Mouse (Mus musculus): ENCODE measurements around the gene Hexdc. TPM values are rescaled to one million over a fixed set of nuclear protein-coding genes. Genes with fewer than 3 reads are reported as not detected.
A peak's percentile ranks its signal among the peaks of the same experiment; 100 is the strongest.

Gene Hexdc
- polyA plus RNA-seq, 1 experiment from 2014 or later: 7.8 TPM

DNA sequence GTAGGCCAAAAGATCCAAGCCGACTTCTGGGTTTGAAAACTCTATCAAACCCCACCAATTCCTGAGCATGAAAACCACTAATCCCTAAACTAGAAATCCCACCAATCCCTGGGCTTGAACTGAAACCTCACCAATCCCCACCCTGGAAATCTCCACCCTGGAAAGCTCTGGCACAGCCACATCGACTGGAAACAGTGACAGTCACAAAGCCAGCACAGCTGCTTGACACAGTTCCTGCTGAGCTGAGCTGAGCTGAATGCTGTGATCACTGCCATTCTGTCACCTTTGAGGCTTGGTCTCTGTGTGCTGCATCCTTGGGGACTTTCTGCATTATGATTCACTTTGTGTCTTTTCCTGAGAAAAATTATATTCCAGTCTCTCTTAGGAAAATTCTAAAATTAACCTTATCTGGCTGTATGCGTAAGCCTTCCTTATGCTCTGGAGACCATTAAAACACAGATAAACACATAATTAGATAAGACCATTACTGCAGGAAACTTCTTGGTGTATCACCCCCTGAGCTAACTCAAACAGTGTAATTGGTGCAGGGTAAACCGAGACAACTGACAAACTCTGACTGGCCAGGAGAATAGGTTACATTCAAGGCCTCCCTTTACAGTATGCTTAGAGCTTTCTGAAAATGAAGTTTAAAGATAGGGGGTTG is 27.5 kb downstream of the Hexdc start:
- no peak for DNase-seq (ENCODE audit: low spot score)
- H3K4me1 ChIP-seq (replicated peaks; ENCODE audit: control insufficient read depth, insufficient read depth, low read length): peaks cover 9% of the 10 kb centered on the region

DNA sequence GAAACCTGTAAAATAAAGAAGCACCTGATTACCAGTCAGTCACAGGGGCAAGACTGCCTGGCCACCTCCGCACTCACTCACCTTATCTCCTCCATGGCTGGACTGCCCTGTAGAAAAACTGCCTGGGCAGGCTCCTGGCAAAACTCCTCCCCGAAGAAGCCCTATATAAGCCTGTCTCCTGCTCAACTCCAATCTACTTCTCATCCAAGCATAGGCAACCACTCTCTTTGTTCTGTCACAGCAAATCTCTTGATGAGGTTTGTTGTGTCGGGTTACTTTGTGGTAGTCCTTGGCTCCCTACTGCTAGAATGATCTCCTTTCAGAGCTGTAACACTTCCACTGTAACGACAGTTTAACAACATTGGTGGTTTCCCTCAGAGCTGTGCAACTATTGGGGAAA is 28.5 kb downstream of the Hexdc start:
- peaks cover 9% of the 10 kb centered on the region for H3K4me1 ChIP-seq (replicated peaks; ENCODE audit: control insufficient read depth, insufficient read depth, low read length)
- H3K27ac ChIP-seq (ENCODE audit: low read depth, low read length): no peak overlapping the region
- H3K4me2 ChIP-seq (ENCODE audit: low read depth, low read length, severe bottlenecking): no peak overlapping the region
- 37% methylated on average over 4 of the region's 4 CpGs for WGBS
- no peaks in the 10 kb centered on the region for H3K36me3 ChIP-seq (ENCODE audit: control insufficient read depth, insufficient read depth, low read length)
- no peaks in the 10 kb centered on the region for H3K9me3 ChIP-seq (ENCODE audit: control insufficient read depth, low read length)
- no peak overlapping the region for H3K4me3 ChIP-seq (ENCODE audit: low read depth, low read length)
- no peak for DNase-seq (ENCODE audit: low spot score)
- H3K27me3 ChIP-seq (ENCODE audit: control insufficient read depth, insufficient read depth, low read length): no peaks in the 10 kb centered on the region
- H3K9ac ChIP-seq (ENCODE audit: low read length): no peak overlapping the region
- ATAC-seq (replicated peaks; ENCODE audit: low FRiP score): no peak

More for the DNA sequence above, 27.5 kb downstream of the Hexdc start:
- 51% methylated on average over 4 of the region's 4 CpGs for WGBS
- no peaks in the 10 kb centered on the region for H3K36me3 ChIP-seq (ENCODE audit: control insufficient read depth, insufficient read depth, low read length)
- H3K27me3 ChIP-seq (ENCODE audit: control insufficient read depth, insufficient read depth, low read length): no peaks in the 10 kb centered on the region
- no peak for ATAC-seq (replicated peaks; ENCODE audit: low FRiP score)
- no peak overlapping the region for H3K27ac ChIP-seq (ENCODE audit: low read depth, low read length)
- no peak overlapping the region for H3K4me3 ChIP-seq (ENCODE audit: low read depth, low read length)
- H3K4me2 ChIP-seq (ENCODE audit: low read depth, low read length, severe bottlenecking): no peak overlapping the region
- H3K9ac ChIP-seq (ENCODE audit: low read length): no peak overlapping the region
- H3K9me3 ChIP-seq (ENCODE audit: control insufficient read depth, low read length): no peaks in the 10 kb centered on the region

DNA sequence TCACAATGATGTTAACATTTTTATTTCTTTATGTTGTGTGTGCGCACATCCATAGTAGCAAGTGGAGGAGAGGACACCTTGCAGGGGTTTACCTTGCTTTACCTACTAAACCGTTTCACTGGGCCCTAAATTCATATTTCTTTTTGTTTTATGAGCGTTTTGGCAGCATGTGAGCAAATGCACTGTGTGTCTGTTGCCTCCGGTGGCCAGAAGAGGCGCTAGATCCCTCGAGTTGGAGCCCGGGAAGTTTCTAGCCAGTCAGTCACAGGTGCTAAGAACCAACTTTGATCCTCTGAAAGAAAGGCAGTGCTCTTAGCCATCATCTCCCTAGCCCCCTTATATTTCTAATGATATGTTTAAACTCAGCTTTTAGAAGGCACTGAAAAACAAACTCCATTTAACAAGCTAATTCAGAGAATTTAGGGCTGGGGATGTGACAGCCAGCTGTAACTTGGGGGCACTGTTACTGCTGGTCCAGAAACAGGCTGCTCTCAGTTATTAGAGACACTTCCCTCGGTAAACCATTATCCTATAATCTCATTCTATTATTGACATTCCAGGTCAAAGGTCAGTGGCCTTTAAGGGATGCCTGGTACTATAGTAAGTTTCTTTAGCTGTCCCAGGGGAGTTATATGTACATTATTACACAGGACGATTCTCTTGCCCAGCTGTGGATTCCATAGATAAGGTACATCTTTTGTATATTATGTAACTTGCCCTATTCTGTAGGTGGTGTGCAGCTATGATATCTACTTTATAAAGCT is 31.4 kb downstream of the Hexdc start:
- no peaks in the 10 kb centered on the region for H3K36me3 ChIP-seq (ENCODE audit: control insufficient read depth, insufficient read depth, low read length)
- no peak for ATAC-seq (replicated peaks; ENCODE audit: low FRiP score)
- H3K9ac ChIP-seq (ENCODE audit: low read length): peak overlapping the region; percentile 79; the same call in 1 of the 2 replicates
- peaks cover 7% of the 10 kb centered on the region for H3K4me1 ChIP-seq (replicated peaks; ENCODE audit: control insufficient read depth, insufficient read depth, low read length)
- H3K27me3 ChIP-seq (ENCODE audit: control insufficient read depth, insufficient read depth, low read length): no peaks in the 10 kb centered on the region
- no peak overlapping the region; the same call in 1 of the 2 replicates for H3K4me2 ChIP-seq (ENCODE audit: low read depth, low read length, severe bottlenecking)
- 27% methylated on average over 9 of the region's 9 CpGs for WGBS
- no peak overlapping the region; the same call in 1 of the 2 replicates for H3K4me3 ChIP-seq (ENCODE audit: low read depth, low read length)
- H3K9me3 ChIP-seq (ENCODE audit: control insufficient read depth, low read length): no peaks in the 10 kb centered on the region
- peak overlapping the region; percentile 99; the same call in 1 of the 2 replicates for H3K27ac ChIP-seq (ENCODE audit: low read depth, low read length)
- DNase-seq (ENCODE audit: low spot score): peak; percentile 66

DNA sequence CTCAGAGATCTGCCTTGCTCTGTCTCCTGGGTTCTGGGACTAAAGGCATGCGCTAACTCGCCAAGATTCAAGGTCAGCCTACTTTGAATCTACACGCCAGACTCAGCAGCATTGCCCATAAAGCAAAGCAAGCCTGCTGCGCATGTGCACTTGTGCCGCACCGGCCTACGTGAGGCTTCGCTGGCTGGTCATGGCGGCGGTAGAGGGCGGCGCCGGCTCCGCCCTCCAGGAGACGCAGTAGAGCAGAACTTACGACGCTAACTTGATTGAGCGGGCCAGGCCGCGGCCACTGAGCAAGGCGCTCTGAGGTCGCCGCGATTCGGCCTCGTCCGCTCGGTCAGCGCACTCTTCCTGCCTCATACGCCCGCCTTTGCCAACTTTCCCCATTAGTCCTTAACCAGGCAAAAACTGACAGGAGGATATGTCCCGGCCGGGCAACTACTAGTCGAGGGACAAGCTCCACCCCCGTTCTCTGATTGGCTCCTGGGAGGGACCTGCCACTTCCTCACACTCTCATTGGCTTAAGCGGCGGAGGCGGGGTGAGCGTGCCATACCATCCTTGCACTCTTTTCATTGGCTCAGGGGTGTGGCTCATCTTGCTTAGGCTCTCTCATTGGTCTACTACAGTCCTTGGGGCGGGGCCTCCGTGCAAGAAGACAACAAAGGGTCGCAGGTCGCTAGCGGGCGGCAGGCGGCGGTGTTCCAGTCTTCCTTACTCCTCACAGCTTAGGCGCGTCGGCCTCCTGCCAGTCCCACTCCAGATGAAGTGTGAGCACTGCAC is 32.5 kb downstream of the Hexdc start, which contains the start of gene Narf:
Gene Narf, plus strand, starts transcription at position 690 of the 781 bp plus-strand sequence.
- H3K4me1 ChIP-seq (replicated peaks; ENCODE audit: control insufficient read depth, insufficient read depth, low read length): peaks cover 7% of the 10 kb centered on the region
- no peaks in the 10 kb centered on the region for H3K27me3 ChIP-seq (ENCODE audit: control insufficient read depth, insufficient read depth, low read length)
- H3K9ac ChIP-seq (ENCODE audit: low read length): peak within 1 kb of the TSS; percentile 82
- H3K36me3 ChIP-seq (ENCODE audit: control insufficient read depth, insufficient read depth, low read length): no peaks in the 10 kb centered on the region
- DNase-seq (ENCODE audit: low spot score) (peak; percentile 99), ATAC-seq (replicated peaks; ENCODE audit: low FRiP score) (peak; percentile 100)
- no peaks in the 10 kb centered on the region for H3K9me3 ChIP-seq (ENCODE audit: control insufficient read depth, low read length)
- peak within 1 kb of the TSS; percentile 73 for H3K4me3 ChIP-seq (ENCODE audit: low read depth, low read length)
- peak within 1 kb of the TSS; percentile 99 for H3K27ac ChIP-seq (ENCODE audit: low read depth, low read length)
- H3K4me2 ChIP-seq (ENCODE audit: low read depth, low read length, severe bottlenecking): peak within 1 kb of the TSS; percentile 61
- under 1% methylated on average over 50 of the region's 50 CpGs for WGBS

DNA sequence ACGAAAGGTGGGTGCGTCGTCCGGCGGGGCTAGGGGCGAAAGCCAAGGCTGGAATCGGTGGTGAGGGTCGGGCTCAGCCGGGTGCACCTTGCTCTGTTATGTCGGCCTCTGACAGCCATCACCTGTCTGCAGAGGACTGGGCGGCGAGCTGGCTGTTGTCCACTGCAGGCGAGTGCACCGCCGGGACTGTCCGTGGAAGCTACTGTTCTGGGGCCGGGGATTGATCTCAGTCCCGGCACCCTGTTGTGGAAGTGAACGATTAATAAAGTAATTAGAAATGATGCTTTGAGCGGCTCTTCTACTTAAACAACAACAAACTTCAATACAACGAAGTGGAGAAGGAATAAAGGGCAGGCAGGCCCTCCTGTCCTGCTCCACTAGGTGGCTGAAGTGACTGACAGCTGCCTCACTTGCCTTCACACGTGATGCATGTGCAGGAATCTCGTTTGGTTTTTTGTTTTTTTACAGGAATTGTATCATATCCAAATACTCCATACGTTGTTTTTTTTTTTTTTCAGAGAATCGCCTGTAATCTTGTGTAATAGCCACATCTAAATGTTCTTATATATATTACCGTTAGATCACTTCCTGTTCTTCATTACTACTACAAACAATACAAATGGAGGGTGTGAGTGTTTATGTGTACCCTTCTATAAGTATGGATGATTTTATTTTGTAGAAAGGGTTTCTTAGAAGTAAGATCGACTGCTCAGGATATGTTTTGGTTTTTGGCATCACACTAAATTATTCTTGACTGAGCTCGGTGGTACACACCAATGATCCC is 33.3 kb downstream of the Hexdc start:
- H3K4me3 ChIP-seq (ENCODE audit: low read depth, low read length): peak overlapping the region; percentile 73
- H3K36me3 ChIP-seq (ENCODE audit: control insufficient read depth, insufficient read depth, low read length): no peaks in the 10 kb centered on the region
- H3K4me2 ChIP-seq (ENCODE audit: low read depth, low read length, severe bottlenecking): peak overlapping the region; percentile 61
- H3K9me3 ChIP-seq (ENCODE audit: control insufficient read depth, low read length): no peaks in the 10 kb centered on the region
- WGBS: 6% methylated on average over 28 of the region's 28 CpGs
- ATAC-seq (replicated peaks; ENCODE audit: low FRiP score) (peak; percentile 57), DNase-seq (ENCODE audit: low spot score) (no peak)
- H3K9ac ChIP-seq (ENCODE audit: low read length): peak overlapping the region; percentile 82
- H3K27me3 ChIP-seq (ENCODE audit: control insufficient read depth, insufficient read depth, low read length): no peaks in the 10 kb centered on the region
- peak overlapping the region; percentile 99 for H3K27ac ChIP-seq (ENCODE audit: low read depth, low read length)
- peaks cover 7% of the 10 kb centered on the region for H3K4me1 ChIP-seq (replicated peaks; ENCODE audit: control insufficient read depth, insufficient read depth, low read length)

DNA sequence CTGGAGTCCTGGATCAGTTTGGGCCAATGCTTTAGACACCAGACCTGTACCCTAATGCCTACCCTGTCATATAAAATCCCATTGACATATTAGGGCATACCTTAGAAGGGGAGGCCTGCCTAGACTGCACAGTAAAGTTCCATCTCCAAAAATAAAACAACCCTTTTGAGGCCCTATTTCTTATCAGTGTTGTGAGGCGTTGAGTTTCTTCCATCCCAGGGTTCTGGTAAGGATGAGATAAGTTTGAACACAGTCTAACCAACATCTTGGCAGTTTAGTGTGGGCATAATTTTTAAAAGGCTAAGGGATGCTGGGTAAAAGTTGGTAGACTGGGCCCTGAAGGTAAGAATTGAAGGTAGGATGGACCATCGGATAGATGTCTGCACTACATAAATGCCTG is 35.4 kb downstream of the Hexdc start:
- Histone ChIP-seq H3K4me2 (ENCODE audit: low read depth, low read length, severe bottlenecking) (no peak overlapping the region), H3K27ac (ENCODE audit: low read depth, low read length) (no peak overlapping the region), H3K4me1 (replicated peaks; ENCODE audit: control insufficient read depth, insufficient read depth, low read length) (peaks cover 7% of the 10 kb centered on the region), H3K9me3 (ENCODE audit: control insufficient read depth, low read length) (no peaks in the 10 kb centered on the region), H3K4me3 (ENCODE audit: low read depth, low read length) (no peak overlapping the region), H3K9ac (ENCODE audit: low read length) (no peak overlapping the region), H3K36me3 (ENCODE audit: control insufficient read depth, insufficient read depth, low read length) (no peaks in the 10 kb centered on the region; the same call in 1 of the 2 replicates), H3K27me3 (ENCODE audit: control insufficient read depth, insufficient read depth, low read length) (no peaks in the 10 kb centered on the region)
- no peak for ATAC-seq (replicated peaks; ENCODE audit: low FRiP score)
- DNase-seq (ENCODE audit: low spot score): no peak
- WGBS: 94% methylated on average over 2 of the region's 2 CpGs

DNA sequence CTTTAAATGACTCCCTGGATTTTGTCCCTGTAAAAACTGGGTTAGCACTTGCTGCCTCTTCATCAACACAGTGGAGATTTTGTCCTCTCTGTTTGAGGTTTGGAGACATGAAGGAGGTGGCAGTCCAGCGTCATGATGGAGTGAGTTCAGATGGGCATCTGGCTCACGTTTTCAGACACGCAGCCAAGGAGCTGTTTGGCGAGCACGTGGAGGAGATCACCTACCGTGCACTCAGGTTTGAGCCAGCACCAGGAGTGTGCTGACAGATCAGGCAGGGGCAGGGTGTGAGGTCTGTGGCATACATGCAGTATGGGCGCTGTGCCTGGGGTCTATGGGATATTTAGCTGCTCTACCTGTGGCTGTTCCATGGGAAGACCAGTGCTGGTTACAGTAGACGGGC is 46.0 kb downstream of the Hexdc start:
- Histone ChIP-seq H3K4me1 (replicated peaks; ENCODE audit: control insufficient read depth, insufficient read depth, low read length) (no peaks in the 10 kb centered on the region), H3K27me3 (ENCODE audit: control insufficient read depth, insufficient read depth, low read length) (no peaks in the 10 kb centered on the region), H3K4me2 (ENCODE audit: low read depth, low read length, severe bottlenecking) (no peak overlapping the region), H3K9me3 (ENCODE audit: control insufficient read depth, low read length) (no peaks in the 10 kb centered on the region), H3K9ac (ENCODE audit: low read length) (no peak overlapping the region), H3K27ac (ENCODE audit: low read depth, low read length) (no peak overlapping the region), H3K36me3 (ENCODE audit: control insufficient read depth, insufficient read depth, low read length) (peaks cover 24% of the 10 kb centered on the region; the same call in 1 of the 2 replicates), H3K4me3 (ENCODE audit: low read depth, low read length) (no peak overlapping the region)
- no peak for ATAC-seq (replicated peaks; ENCODE audit: low FRiP score)
- 93% methylated on average over 8 of the region's 8 CpGs for WGBS
- DNase-seq (ENCODE audit: low spot score): no peak
